Mouse (Mus musculus): ENCODE results near the gene Zfp598. TPM values are rescaled to one million over a fixed set of nuclear protein-coding genes. Genes with fewer than 3 reads are reported as not detected.

Gene Zfp598
- polyA plus RNA-seq, 1 experiment, result 98.9 TPM

GRCm38 (mm10) chr17:24697985-24698384 is 28.5 kb downstream of the Zfp598 start:
- TF ChIP-seq GATA1 (IDR thresholded peaks at IDR 0.05; ENCODE audit: low read length), result no peak

GRCm38 (mm10) chr17:24698715-24699114 is 29.2 kb downstream of the Zfp598 start:
- no peak for TF ChIP-seq GATA1 (IDR thresholded peaks at IDR 0.05; ENCODE audit: low read length)

- no peak for TF ChIP-seq GATA1 (IDR thresholded peaks at IDR 0.05; ENCODE audit: low read length)
These were observed 30.0 kb downstream of the Zfp598 start for GRCm38 (mm10) chr17:24699473-24699872.

- TF ChIP-seq GATA1 (IDR thresholded peaks at IDR 0.05; ENCODE audit: low read length), result no peak
These were observed 31.8 kb downstream of the Zfp598 start for GRCm38 (mm10) chr17:24701251-24701650.

DNA sequence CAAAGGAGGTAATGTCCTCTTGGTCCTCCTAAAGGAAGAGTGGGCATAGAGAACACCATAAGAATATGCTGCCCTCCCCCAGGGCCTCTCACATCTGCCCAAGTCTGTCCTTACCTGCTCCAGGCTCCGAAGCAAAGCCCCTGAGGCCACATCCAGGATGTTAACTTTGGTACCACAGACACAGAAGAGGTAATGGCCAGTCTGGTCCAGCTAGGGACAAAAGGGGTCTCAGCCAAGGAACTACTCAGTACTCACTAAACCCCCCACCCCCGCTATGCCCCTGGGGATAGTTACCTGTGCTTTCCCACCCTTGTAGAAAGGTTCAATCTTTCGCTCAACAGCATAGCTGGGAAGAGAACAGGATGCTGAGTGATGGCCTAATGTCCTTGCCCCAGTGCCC is 36.3 kb downstream of the Zfp598 start:
- no peak for TF ChIP-seq GATA1 (IDR thresholded peaks at IDR 0.05; ENCODE audit: low read length)

DNA sequence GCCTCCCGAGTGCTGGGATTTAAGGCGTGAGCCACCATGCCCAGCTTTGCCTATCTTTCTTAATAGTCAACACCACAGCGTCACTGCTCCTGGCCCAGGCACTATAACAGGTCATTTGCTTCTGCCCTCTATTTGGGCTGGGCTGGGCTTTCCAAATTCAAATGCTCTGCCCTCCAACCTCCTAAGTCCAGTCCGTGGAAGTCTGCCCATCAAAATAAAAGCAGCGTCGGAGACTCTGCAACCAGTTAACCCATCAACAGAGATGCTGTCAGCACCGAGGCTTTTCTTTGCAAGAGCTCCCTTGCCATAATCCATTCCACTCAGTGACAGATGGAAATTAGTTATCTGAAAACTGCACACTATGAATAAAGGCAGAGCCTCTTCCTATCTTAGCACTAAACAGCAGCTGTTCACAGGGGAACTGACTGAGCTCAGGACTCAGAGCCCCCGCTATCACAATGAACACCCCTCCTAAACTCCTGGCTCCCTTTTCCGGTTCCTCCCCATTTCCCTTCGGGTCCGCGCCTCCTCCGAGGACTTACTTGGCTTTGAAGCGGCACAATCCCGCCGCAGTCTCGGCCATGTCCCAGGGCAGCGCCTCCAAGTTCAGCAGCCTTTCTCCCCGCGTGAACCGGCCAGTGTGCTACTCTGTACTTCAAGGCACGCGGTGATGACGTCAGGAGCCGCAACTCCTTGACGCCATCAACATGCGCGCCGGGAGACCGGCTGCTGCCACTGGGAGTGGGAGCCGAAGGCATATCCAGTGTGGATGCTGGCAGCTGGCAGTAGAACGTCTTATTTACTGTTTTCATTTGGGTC is 37.7 kb downstream of the Zfp598 start, which contains the start of gene Tbl3:
TSS of gene Tbl3 (minus strand) at position 679 of the 819 bp plus-strand sequence.
- peak; percentile 38 for TF ChIP-seq GATA1 (IDR thresholded peaks at IDR 0.05; ENCODE audit: low read length)

DNA sequence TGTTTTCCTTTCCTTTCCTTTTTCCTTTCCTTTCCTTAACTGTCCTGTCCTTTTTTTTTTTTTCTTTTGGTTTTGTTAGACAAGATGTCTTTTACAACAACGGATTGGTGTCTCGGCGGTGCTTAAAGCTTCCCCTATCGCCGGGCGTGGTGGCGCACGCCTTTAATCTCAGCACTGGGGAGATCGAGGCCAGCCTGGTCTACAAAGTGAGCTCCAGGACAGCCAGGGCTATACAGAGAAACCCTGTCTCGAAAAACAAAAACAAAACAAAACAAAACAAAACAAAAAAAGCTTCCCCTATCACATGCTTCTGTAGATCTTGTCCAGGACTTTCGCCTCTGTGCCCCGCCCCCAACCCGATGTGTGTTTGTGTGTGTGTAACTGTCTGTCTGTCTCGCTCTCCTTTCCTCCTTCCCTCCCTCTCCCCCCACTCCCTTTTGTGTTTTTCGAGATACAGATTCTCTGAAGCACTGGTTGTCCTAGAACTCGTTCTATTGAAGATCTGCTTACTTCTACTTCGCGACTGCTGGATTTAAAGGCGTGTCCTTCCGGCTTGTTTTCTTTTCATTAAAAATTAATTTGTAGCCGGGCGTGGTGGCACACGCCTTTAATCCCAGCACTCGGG is 38.4 kb downstream of the Zfp598 start:
- no peak for TF ChIP-seq GATA1 (IDR thresholded peaks at IDR 0.05; ENCODE audit: low read length)

GRCm38 (mm10) chr17:24708646-24709045 is 39.2 kb downstream of the Zfp598 start:
- no peak for TF ChIP-seq GATA1 (IDR thresholded peaks at IDR 0.05; ENCODE audit: low read length)

GRCm38 (mm10) chr17:24715556-24715955 is 46.1 kb downstream of the Zfp598 start:
- TF ChIP-seq GATA1 (IDR thresholded peaks at IDR 0.05; ENCODE audit: low read length), result no peak

- no peak for TF ChIP-seq GATA1 (IDR thresholded peaks at IDR 0.05; ENCODE audit: low read length)
These were observed 46.7 kb downstream of the Zfp598 start for GRCm38 (mm10) chr17:24716166-24716682.

- TF ChIP-seq GATA1 (IDR thresholded peaks at IDR 0.05; ENCODE audit: low read length), result no peak
These were observed 48.5 kb downstream of the Zfp598 start, which contains the start of the genes Rnf151 and Rps2 for GRCm38 (mm10) chr17:24717943-24718342. TSS of gene Rnf151 (minus strand) at chr17:24718063. TSS of gene Rps2 (plus strand) at chr17:24718116.

- no peak for TF ChIP-seq GATA1 (IDR thresholded peaks at IDR 0.05; ENCODE audit: low read length)
These were observed 50.2 kb downstream of the Zfp598 start for GRCm38 (mm10) chr17:24719494-24720222.

- TF ChIP-seq GATA1 (IDR thresholded peaks at IDR 0.05; ENCODE audit: low read length), result no peak
These were observed 52.9 kb downstream of the Zfp598 start for GRCm38 (mm10) chr17:24722220-24722924.

DNA sequence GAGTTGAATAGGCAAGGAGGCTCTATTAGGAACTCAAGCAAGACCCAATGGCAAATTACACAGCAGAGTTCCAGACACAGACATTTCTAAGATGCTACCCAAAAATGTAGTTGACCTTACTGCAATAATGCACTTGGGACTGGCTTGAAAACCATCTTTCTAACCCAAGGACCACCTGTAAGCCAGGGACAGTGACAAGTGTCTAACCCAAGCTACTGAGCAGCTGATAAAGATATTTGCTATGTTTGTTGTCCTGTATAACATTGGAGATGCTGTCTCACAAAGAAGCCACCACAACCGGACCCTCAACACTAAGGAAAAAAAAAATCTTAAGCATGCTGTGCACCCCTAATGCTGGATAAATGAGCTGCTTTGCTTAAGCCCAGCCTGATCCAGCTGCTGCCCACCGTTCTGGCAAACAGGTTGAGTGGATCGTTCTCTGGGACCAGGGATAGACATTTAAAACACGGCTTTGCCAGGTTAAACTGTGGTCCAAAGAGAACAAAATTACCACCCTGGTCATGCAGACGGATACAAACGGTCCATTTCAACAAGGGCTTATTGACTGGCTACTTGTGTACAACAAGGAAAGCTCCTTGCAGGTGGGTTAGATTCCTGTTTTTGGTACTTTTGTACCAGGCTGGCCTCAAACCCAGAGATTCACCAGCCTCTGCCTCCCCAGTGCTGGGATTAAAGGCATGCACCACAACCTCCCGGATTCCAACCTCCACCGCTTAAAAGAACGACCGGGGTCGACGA is 53.8 kb downstream of the Zfp598 start:
- TF ChIP-seq GATA1 (IDR thresholded peaks at IDR 0.05; ENCODE audit: low read length), result no peak

DNA sequence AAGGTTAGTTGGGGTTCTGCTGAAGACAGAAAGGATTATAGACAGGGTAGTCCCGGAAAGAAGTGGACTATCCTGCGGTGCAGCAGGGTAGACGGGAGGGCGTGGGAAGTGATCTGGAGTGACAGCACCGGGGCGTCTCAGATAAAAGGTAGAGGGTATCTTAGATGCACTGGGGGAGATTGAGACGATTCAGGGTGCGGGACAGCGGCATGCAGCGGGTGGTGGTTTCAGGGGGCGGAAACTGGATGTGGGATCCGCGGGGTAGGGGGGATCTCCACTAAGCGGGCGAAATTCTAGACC is 54.3 kb downstream of the Zfp598 start:
- no peak for TF ChIP-seq GATA1 (IDR thresholded peaks at IDR 0.05; ENCODE audit: low read length)

All from G1E-ER4 (cell line).